Mouse (Mus musculus) G1E (cell line): ENCODE measurements around the gene Syne2. TPM values are rescaled to one million over a fixed set of nuclear protein-coding genes. Genes with fewer than 3 reads are reported as not detected.
A peak's percentile ranks its signal among the peaks of the same experiment; 100 is the strongest.

Source experiments
- ATAC-seq: 2 replicates; pipeline ENCODE4 v1.8.0; 2016; ENCODE audit warnings: mild to moderate bottlenecking; ENCODE audit not compliant: insufficient number of reproducible peaks, poor library complexity, low FRiP score, severe bottlenecking; ENCODE audit errors: extremely low read depth
- DNase-seq: peaks from one replicate; pipeline ENCODE4 v3.0.0; 2012; ENCODE audit warnings: low spot score
- H3K27me3 ChIP-seq: 2 replicates; pipeline ENCODE4 v1.6.1; 2012; ENCODE audit warnings: mild to moderate bottlenecking, low read length, inconsistent platforms; ENCODE audit not compliant: insufficient read depth
- H3K36me3 ChIP-seq: replicated peaks from 2 replicates; pipeline ENCODE3; 2012; ENCODE audit warnings: mild to moderate bottlenecking, inconsistent platforms
- H3K4me1 ChIP-seq: 2 replicates; pipeline ENCODE4 v1.6.1; 2012; ENCODE audit warnings: low read depth, low read length, inconsistent platforms, mixed read lengths; ENCODE audit not compliant: insufficient read depth
- H3K4me3 ChIP-seq: 2 replicates; pipeline ENCODE4 v1.5.1; 2012; ENCODE audit warnings: low read depth, mild to moderate bottlenecking, inconsistent platforms, low read length, moderate library complexity, mixed read lengths
- H3K9me3 ChIP-seq: replicated peaks from 2 replicates; pipeline ENCODE4 v1.6.1; 2012; ENCODE audit warnings: inconsistent platforms
- CTCF ChIP-seq: IDR thresholded peaks from 2 replicates; pipeline ENCODE4 v1.5.1; 2012; ENCODE audit warnings: low read depth, low read length, inconsistent platforms, mixed read lengths
- GATA1 ChIP-seq: IDR thresholded peaks from 2 replicates; pipeline ENCODE4 v1.6.1; 2012; ENCODE audit warnings: borderline replicate concordance, low read length, inconsistent platforms, mixed read lengths
- GATA2 ChIP-seq: IDR thresholded peaks from 2 replicates; pipeline ENCODE4 v1.6.1; 2012; ENCODE audit warnings: low read depth, low read length, inconsistent platforms, borderline replicate concordance
- POLR2AphosphoS5 ChIP-seq: IDR thresholded peaks from 2 replicates; pipeline ENCODE4 v1.6.1; 2012; ENCODE audit warnings: low read depth, low read length, inconsistent platforms; ENCODE audit not compliant: insufficient replicate concordance
- TAL1 ChIP-seq: conservative IDR thresholded peaks from 2 replicates; pipeline ENCODE4 v1.6.1; 2012; ENCODE audit warnings: low read depth, low read length, inconsistent platforms, mixed read lengths
- polyA plus RNA-seq: library from polyadenylated mRNA; stranded (reverse); fragments of >175 nt; gene quantifications from 2 replicates; pipeline ENCODE4 v1.2.3, GENCODE M21; 2012
- total RNA-seq, 2 experiments: library from RNA; stranded (forward) in 1 of 2; stranded (reverse) in 1 of 2; fragments of 200-1000 nt in 1 of 2; fragments of >200 nt in 1 of 2; fragmentation: Nextera tagmentation in 1 of 2; gene quantifications; 2 replicates each; pipeline ENCODE4 v1.2.3; 2014 to 2017

Gene Syne2
- total and polyA plus RNA-seq, 3 experiments: 0.82 TPM; not detected in 2

DNA sequence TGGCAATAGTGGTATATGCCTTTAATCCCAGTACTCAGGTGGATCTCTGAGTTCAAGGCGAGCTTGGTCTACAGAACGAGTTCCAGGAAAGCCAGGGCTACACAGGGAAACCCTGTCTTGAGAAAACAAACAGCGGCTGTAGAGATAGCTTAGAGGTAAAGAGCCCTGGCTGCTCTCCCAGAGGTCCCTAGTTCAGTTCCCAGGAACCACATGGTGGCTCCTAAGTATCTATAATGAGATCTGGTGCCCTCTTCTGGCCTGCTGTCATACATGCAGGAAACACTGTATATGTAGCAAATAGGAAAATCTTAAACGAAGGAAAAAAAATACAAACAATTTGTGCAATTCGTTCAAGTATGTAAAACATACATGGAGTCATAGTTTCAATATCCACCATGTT lies 75.5 kb downstream of the Syne2 start:
- Histone ChIP-seq H3K27me3 (no peaks in the 10 kb centered on the region), H3K9me3 (no peaks in the 10 kb centered on the region), H3K4me1 (no peaks in the 10 kb centered on the region), H3K36me3 (no peaks in the 10 kb centered on the region), H3K4me3 (no peak overlapping the region)
- TF ChIP-seq GATA1 (no peak), CTCF (no peak), POLR2AphosphoS5 (no peak), TAL1 (no peak), GATA2 (no peak)
- no peak for ATAC-seq
- no peak for DNase-seq

- Histone ChIP-seq H3K36me3 (no peaks in the 10 kb centered on the region), H3K4me3 (no peak overlapping the region), H3K27me3 (no peaks in the 10 kb centered on the region), H3K9me3 (no peaks in the 10 kb centered on the region), H3K4me1 (no peaks in the 10 kb centered on the region)
- ATAC-seq (no peak), DNase-seq (no peak)
- TF ChIP-seq GATA1 (no peak), GATA2 (no peak), CTCF (no peak), TAL1 (no peak), POLR2AphosphoS5 (no peak)
Measured at GRCm38 (mm10) chr12:75894316-75894997, 76.5 kb downstream of the Syne2 start.

DNA sequence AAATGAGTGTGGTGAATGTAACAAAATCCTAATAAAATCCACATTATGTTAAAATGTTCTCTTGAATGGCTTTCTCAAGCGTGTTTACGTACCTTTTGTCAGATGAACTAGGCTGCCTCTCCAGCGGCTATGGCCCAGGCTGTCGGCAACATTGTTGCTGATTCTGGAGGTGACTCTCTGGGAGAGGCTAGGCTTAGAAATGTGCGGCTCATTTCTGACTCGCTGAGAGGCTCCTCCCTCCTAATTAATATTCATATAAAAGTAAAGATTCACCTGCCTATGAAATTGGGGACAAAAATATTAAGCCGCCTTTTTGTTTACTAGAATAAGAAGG lies 77.0 kb downstream of the Syne2 start:
- TF ChIP-seq GATA1 (no peak), POLR2AphosphoS5 (no peak), CTCF (no peak), GATA2 (no peak), TAL1 (no peak)
- ATAC-seq (no peak), DNase-seq (no peak)
- no peak overlapping the region for H3K4me3 ChIP-seq
- no peaks in the 10 kb centered on the region for H3K4me1 ChIP-seq
- H3K36me3 ChIP-seq: no peaks in the 10 kb centered on the region
- H3K9me3 ChIP-seq: no peaks in the 10 kb centered on the region
- H3K27me3 ChIP-seq: no peaks in the 10 kb centered on the region

DNA sequence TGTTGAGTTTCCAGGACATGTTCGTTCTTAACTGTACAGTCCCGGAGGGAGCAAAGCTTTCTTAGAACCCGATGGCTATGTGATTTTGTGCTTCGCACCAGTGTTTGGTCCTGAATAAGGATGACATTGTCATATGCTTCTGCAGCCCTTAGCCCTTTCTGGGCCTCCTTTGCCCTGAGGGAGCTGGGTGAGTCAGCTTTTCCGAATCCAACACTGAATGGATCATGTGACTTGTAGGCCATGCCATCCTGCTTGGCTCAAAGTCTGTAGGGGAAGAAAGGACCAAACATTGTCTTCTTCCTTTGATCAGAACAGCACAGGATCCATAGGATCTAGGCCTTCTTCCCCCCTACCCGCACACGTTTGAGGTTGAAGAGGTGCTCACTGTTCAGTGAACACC lies 79.9 kb downstream of the Syne2 start:
- Histone ChIP-seq H3K4me1 (no peaks in the 10 kb centered on the region), H3K36me3 (no peaks in the 10 kb centered on the region), H3K9me3 (peaks cover 2% of the 10 kb centered on the region; the same call in 1 of the 2 replicates), H3K4me3 (no peak overlapping the region), H3K27me3 (no peaks in the 10 kb centered on the region; the same call in 1 of the 2 replicates)
- no peak for ATAC-seq
- no peak for DNase-seq
- TF ChIP-seq POLR2AphosphoS5 (no peak), CTCF (no peak), GATA2 (no peak), GATA1 (no peak), TAL1 (no peak)

- H3K36me3 ChIP-seq: no peaks in the 10 kb centered on the region
- peaks cover 3% of the 10 kb centered on the region for H3K27me3 ChIP-seq
- TF ChIP-seq GATA2: no peak
- no peak for TF ChIP-seq GATA1
- no peak for TF ChIP-seq POLR2AphosphoS5
- peak; percentile 12; the same call in 1 of the 2 replicates for TF ChIP-seq CTCF
- TF ChIP-seq TAL1: no peak
- no peaks in the 10 kb centered on the region for H3K4me1 ChIP-seq
- H3K9me3 ChIP-seq: peaks cover 2% of the 10 kb centered on the region; the same call in 1 of the 2 replicates
- ATAC-seq (no peak), DNase-seq (no peak)
- no peak overlapping the region for H3K4me3 ChIP-seq
Measured at GRCm38 (mm10) chr12:75901721-75902120, 83.8 kb downstream of the Syne2 start.

DNA sequence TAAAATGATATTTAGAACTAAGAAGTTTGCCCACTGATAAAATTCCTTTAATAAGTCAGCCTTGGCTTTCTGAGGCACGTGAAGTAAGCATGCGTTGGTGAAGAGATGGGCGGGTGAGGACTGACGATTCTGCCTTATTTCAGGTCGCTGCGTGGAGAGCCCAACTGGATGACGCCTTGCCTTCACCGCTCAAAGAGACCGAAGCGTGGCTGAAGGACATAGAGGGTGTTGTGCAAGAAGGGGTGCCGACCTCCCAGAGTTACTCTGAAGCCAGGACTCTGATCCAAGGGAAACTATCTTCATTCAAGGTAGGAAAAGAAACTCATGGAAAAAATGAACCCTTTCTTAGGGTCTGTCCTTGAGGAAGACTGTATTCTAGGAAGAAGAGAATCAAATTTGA lies 86.1 kb downstream of the Syne2 start:
- peaks cover 3% of the 10 kb centered on the region for H3K27me3 ChIP-seq
- H3K36me3 ChIP-seq: no peaks in the 10 kb centered on the region
- DNase-seq (no peak), ATAC-seq (no peak)
- H3K9me3 ChIP-seq: peaks cover 2% of the 10 kb centered on the region; the same call in 1 of the 2 replicates
- no peak overlapping the region for H3K4me3 ChIP-seq
- no peak for TF ChIP-seq CTCF
- no peak for TF ChIP-seq GATA1
- no peak for TF ChIP-seq GATA2
- no peak for TF ChIP-seq TAL1
- TF ChIP-seq POLR2AphosphoS5: no peak
- no peaks in the 10 kb centered on the region for H3K4me1 ChIP-seq
